Mouse (Mus musculus): Measurements from ENCODE around the gene Cdh23. TPM values are rescaled to one million over a fixed set of nuclear protein-coding genes. Genes with fewer than 3 reads are reported as not detected.

The Cdh23 gene
- polyA plus RNA-seq, 1 experiment: not detected

DNA sequence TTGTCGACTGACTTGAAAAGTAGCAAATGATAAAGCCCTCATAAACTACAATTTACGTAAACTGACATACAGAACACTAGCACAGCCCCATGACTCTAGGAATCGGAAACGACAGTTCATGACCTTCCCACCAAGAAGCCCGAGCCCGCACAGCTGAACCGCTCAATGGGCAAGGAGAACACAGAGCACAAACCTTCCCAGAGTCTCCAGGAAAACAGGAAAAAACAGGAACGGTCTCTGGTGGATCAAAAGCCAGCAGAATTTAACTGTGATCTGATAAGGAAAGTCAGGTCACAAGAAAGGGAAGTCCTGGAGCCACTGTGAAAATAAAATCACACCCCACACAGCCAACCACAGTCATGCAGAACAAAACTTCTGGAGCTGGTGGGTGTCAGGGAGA, 26.1 kb downstream of the Cdh23 start:
- no peak overlapping the region for H3K4me3 ChIP-seq (ENCODE audit: insufficient read depth, low read depth, low read length)
- H3K27ac ChIP-seq (ENCODE audit: insufficient read depth, low read depth, low read length): no peak overlapping the region
- 81% methylated on average over 8 of the region's 8 CpGs for WGBS
- no peak for TF ChIP-seq CTCF (IDR thresholded peaks at IDR 0.05; ENCODE audit: insufficient read depth, low read depth, low read length)
- no peak for TF ChIP-seq POLR2A (IDR thresholded peaks at IDR 0.05; ENCODE audit: insufficient read depth, low read depth, low read length)
- H3K4me1 ChIP-seq (ENCODE audit: control insufficient read depth, insufficient read depth, low read length): no peaks in the 10 kb centered on the region

GRCm38 (mm10) chr10:60668591-60668990, 27.7 kb downstream of the Cdh23 start:
- Histone ChIP-seq H3K4me1 (ENCODE audit: control insufficient read depth, insufficient read depth, low read length) (no peaks in the 10 kb centered on the region), H3K27ac (ENCODE audit: insufficient read depth, low read depth, low read length) (no peak overlapping the region), H3K4me3 (ENCODE audit: insufficient read depth, low read depth, low read length) (no peak overlapping the region)
- no peak for TF ChIP-seq CTCF (IDR thresholded peaks at IDR 0.05; ENCODE audit: insufficient read depth, low read depth, low read length)
- no peak for TF ChIP-seq POLR2A (IDR thresholded peaks at IDR 0.05; ENCODE audit: insufficient read depth, low read depth, low read length)
- 95% methylated on average over 3 of the region's 3 CpGs for WGBS

DNA sequence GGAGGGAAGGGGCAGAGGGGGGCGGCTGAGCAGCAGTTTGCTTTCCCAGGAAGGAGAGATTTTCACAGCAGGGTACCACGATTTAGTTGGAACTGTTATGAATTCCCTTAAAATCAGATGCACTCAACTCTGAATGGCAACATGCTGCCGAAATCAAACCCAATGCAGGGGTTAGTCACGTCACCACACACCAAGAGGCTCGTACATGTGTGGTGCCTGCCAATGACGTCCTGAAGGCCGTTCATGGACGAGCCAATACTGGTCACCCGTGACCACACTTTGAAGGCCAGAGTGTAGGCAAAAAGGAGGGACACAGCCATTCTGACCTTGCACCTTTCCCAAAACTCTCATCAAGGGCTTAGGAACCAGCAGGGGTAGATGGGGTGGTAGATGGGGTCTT, 35.3 kb downstream of the Cdh23 start:
- TF ChIP-seq POLR2A (IDR thresholded peaks at IDR 0.05; ENCODE audit: insufficient read depth, low read depth, low read length) (no peak), CTCF (IDR thresholded peaks at IDR 0.05; ENCODE audit: insufficient read depth, low read depth, low read length) (no peak)
- WGBS: 82% methylated on average over 9 of the region's 9 CpGs
- H3K4me1 ChIP-seq (ENCODE audit: control insufficient read depth, insufficient read depth, low read length): no peaks in the 10 kb centered on the region
- H3K4me3 ChIP-seq (ENCODE audit: insufficient read depth, low read depth, low read length): no peak overlapping the region
- no peak overlapping the region for H3K27ac ChIP-seq (ENCODE audit: insufficient read depth, low read depth, low read length)

DNA sequence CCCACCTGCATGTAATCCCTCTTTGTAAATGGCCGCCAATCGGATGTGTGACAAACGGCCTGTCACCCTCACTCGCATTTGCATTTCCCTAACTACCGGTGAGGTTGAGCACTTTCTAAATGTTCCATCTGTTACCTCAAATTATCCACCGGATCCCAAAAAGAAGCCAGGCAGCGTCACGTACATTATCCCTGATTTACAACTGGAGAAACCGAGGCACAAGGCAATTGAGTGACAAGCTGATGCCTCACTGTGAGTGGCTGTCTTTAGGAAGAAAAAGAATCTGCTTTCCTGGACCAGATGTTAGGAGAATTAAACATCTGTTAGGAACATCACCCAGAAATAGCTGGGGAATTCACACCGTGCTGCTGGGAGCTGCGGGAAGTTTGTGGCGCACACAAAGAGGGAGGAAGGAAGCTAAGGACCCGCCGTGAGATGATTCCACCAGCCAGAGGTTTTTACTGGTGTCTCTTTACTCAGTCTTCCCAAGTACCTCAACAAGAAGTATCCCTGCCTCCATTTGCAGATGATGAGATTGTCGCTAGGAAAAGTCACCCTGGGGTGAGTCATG, 36.8 kb downstream of the Cdh23 start:
- TF ChIP-seq CTCF (IDR thresholded peaks at IDR 0.05; ENCODE audit: insufficient read depth, low read depth, low read length): no peak
- TF ChIP-seq POLR2A (IDR thresholded peaks at IDR 0.05; ENCODE audit: insufficient read depth, low read depth, low read length): no peak
- Histone ChIP-seq H3K27ac (ENCODE audit: insufficient read depth, low read depth, low read length) (no peak overlapping the region), H3K4me1 (ENCODE audit: control insufficient read depth, insufficient read depth, low read length) (no peaks in the 10 kb centered on the region), H3K4me3 (ENCODE audit: insufficient read depth, low read depth, low read length) (no peak overlapping the region)
- WGBS: 74% methylated on average over 15 of the region's 15 CpGs

- Histone ChIP-seq H3K27ac (ENCODE audit: insufficient read depth, low read depth, low read length) (no peak overlapping the region), H3K4me1 (ENCODE audit: control insufficient read depth, insufficient read depth, low read length) (no peaks in the 10 kb centered on the region), H3K4me3 (ENCODE audit: insufficient read depth, low read depth, low read length) (no peak overlapping the region)
- TF ChIP-seq CTCF (IDR thresholded peaks at IDR 0.05; ENCODE audit: insufficient read depth, low read depth, low read length): no peak
- TF ChIP-seq POLR2A (IDR thresholded peaks at IDR 0.05; ENCODE audit: insufficient read depth, low read depth, low read length): no peak
- 95% methylated on average over 10 of the region's 10 CpGs for WGBS
These were observed 38.1 kb downstream of the Cdh23 start for GRCm38 (mm10) chr10:60658176-60658575.

DNA sequence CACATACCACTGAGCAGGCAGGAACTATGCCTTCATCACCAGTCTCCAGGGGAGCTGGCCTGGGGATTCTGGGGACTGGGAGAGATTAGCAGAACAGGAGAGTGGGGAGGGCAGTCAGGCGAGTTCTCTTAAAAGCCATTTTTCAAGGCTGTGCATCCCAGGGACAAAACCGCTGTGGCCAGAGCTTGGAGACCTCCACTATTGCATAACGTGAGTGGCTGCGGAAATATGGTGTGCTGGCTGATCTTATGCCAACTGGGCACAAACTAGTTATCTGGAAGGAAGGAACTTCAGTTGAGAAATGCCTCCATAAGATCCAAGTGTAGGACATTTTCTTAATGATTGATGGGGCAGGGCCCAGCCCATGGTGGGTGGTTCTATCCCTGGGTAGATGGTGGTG, 42.6 kb downstream of the Cdh23 start:
- H3K4me3 ChIP-seq (ENCODE audit: insufficient read depth, low read depth, low read length): no peak overlapping the region
- WGBS: 93% methylated on average over 4 of the region's 4 CpGs
- no peaks in the 10 kb centered on the region for H3K4me1 ChIP-seq (ENCODE audit: control insufficient read depth, insufficient read depth, low read length)
- no peak overlapping the region for H3K27ac ChIP-seq (ENCODE audit: insufficient read depth, low read depth, low read length)
- TF ChIP-seq CTCF (IDR thresholded peaks at IDR 0.05; ENCODE audit: insufficient read depth, low read depth, low read length) (no peak), POLR2A (IDR thresholded peaks at IDR 0.05; ENCODE audit: insufficient read depth, low read depth, low read length) (no peak)

DNA sequence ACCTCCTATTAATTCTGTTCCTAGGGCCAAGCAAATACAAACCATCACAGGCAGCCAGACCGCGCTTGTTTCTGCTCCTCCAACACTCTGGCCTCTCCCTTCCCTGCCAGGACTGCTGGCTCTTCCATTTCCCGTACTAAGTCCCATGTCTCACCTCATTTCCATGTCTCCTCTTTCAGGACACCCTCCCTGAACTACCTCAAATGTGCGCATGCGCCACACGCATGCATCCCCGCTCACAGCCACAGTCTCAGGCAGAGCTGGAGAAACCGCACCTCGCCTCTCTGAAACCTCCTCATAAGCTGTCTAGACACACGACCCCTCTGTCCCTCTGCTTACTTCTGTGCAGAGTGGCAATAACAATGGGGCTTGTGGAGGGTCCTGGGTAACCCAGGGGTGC, 43.2 kb downstream of the Cdh23 start:
- Histone ChIP-seq H3K4me1 (ENCODE audit: control insufficient read depth, insufficient read depth, low read length) (no peaks in the 10 kb centered on the region), H3K4me3 (ENCODE audit: insufficient read depth, low read depth, low read length) (no peak overlapping the region), H3K27ac (ENCODE audit: insufficient read depth, low read depth, low read length) (no peak overlapping the region)
- TF ChIP-seq CTCF (IDR thresholded peaks at IDR 0.05; ENCODE audit: insufficient read depth, low read depth, low read length) (no peak), POLR2A (IDR thresholded peaks at IDR 0.05; ENCODE audit: insufficient read depth, low read depth, low read length) (no peak)
- 92% methylated on average over 10 of the region's 10 CpGs for WGBS

- no peak for TF ChIP-seq CTCF (IDR thresholded peaks at IDR 0.05; ENCODE audit: insufficient read depth, low read depth, low read length)
- no peak for TF ChIP-seq POLR2A (IDR thresholded peaks at IDR 0.05; ENCODE audit: insufficient read depth, low read depth, low read length)
- H3K4me3 ChIP-seq (ENCODE audit: insufficient read depth, low read depth, low read length): no peak overlapping the region
- no peak overlapping the region for H3K27ac ChIP-seq (ENCODE audit: insufficient read depth, low read depth, low read length)
- 89% methylated on average over 14 of the region's 14 CpGs for WGBS
- H3K4me1 ChIP-seq (ENCODE audit: control insufficient read depth, insufficient read depth, low read length): no peaks in the 10 kb centered on the region
These were observed 52.1 kb downstream of the Cdh23 start for GRCm38 (mm10) chr10:60644079-60644641.

GRCm38 (mm10) chr10:60639291-60639690, 57.0 kb downstream of the Cdh23 start:
- no peak overlapping the region for H3K27ac ChIP-seq (ENCODE audit: insufficient read depth, low read depth, low read length)
- no peaks in the 10 kb centered on the region for H3K4me1 ChIP-seq (ENCODE audit: control insufficient read depth, insufficient read depth, low read length)
- TF ChIP-seq CTCF (IDR thresholded peaks at IDR 0.05; ENCODE audit: insufficient read depth, low read depth, low read length) (no peak), POLR2A (IDR thresholded peaks at IDR 0.05; ENCODE audit: insufficient read depth, low read depth, low read length) (no peak)
- WGBS: 70% methylated on average over 9 of the region's 9 CpGs
- no peak overlapping the region for H3K4me3 ChIP-seq (ENCODE audit: insufficient read depth, low read depth, low read length)
